Mouse (Mus musculus) left cerebral cortex, adult 2 months (tissue): ENCODE measurements around the gene 4930442H23Rik. TPM values are rescaled to one million over a fixed set of nuclear protein-coding genes. Genes with fewer than 3 reads are reported as not detected.
A peak's percentile ranks its signal among the peaks of the same experiment; 100 is the strongest.

ENCODE experiments used
- DNase-seq, 2 experiments: peaks; one replicate each; pipeline ENCODE4 v3.0.0; 2021 to 2022; ENCODE audit warnings: low spot score in 2 of 2, mixed read lengths in 1 of 2; ENCODE audit errors: extremely low spot score in 1 of 2
- H3K27ac ChIP-seq: fragments of 200-600 bp; 2 replicates; pipeline ENCODE4 v1.8.1; 2022
- H3K4me3 ChIP-seq: fragments of 200-600 bp; 2 replicates; pipeline ENCODE4 v1.8.1; 2022
- CTCF ChIP-seq: fragments of 200-600 bp; IDR thresholded peaks from 2 replicates; pipeline ENCODE4 v1.8.1; 2022; ENCODE audit warnings: antibody characterized with exemption, mild to moderate bottlenecking, moderate library complexity
- intact Hi-C: fragments of 180-260 bp; cut with DNase I; formaldehyde crosslinking; loops from one replicate; pipeline ENCODE4 v1.15.1; 2025
- total RNA-seq, 2 experiments: library from RNA; stranded (reverse); gene quantifications; 2 replicates each; pipeline ENCODE4 v1.2.3; 2021

Gene 4930442H23Rik
- total RNA-seq, 2 experiments from 2014 or later = not detected

DNA sequence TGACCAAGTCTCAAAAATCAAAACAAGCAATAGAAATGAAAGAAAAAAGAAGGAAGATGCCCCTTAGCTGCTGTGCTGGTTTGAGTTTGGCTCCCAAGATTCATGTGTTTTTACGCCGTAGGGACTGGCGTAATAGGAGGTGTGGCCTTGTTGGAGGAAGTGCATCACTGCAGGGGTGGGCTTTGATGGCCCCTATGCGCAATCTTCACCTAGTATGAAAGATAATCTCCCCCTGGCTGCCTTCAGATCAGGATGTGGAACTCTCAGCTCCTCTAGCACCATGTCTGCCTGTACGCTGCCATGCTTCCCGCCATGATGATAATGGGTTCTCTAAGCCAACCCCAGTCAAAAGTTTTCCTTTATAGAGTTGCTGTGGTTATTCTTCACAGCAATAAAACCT lies 32.6 kb upstream of the 4930442H23Rik start:
- no peak overlapping the region for H3K4me3 ChIP-seq
- DNase-seq = no peak
- TF ChIP-seq CTCF = no peak
- intact Hi-C loops = loop anchor here (2.0 kb wide), 1 partner anchor 17 kb away; no protein-coding TSS in a partner anchor
- no peak overlapping the region for H3K27ac ChIP-seq

DNA sequence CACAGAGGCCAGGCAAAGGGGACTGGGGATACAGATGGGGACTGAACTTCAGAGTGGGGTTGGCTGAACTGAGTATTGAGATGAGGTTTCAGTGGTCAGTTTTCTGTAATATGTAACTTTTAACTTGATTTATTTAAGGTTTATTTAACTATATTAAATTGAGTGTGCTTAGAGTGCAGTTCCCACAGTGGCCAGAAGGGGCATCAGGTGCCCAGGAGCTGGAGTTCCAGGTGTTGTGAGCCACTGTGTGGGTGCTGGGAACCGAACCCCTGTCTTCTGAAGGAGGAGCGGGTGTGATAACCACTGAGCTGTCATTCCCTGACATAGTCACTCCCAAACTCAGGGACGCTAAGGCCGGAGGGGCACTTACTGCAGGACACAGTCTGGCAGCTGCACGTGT lies 26.5 kb upstream of the 4930442H23Rik start:
- DNase-seq = no peak
- intact Hi-C loops = no loop called here
- Histone ChIP-seq H3K27ac (no peak overlapping the region), H3K4me3 (no peak overlapping the region)
- TF ChIP-seq CTCF = peak; percentile 52

GRCm38 (mm10) chr10:81204137-81204536 lies 20.5 kb upstream of the 4930442H23Rik start:
- no peak overlapping the region for H3K27ac ChIP-seq
- no peak for TF ChIP-seq CTCF
- intact Hi-C loops = no loop called here
- no peak for DNase-seq
- H3K4me3 ChIP-seq = no peak overlapping the region

GRCm38 (mm10) chr10:81202978-81203720 lies 19.5 kb upstream of the 4930442H23Rik start:
- TF ChIP-seq CTCF = no peak
- intact Hi-C loops = no loop called here
- DNase-seq = no peak
- no peak overlapping the region for H3K27ac ChIP-seq
- no peak overlapping the region for H3K4me3 ChIP-seq

GRCm38 (mm10) chr10:81201807-81202758 lies 18.4 kb upstream of the 4930442H23Rik start, which contains the start of gene Nmrk2:
Gene Nmrk2 (minus strand): TSS chr10:81202051.
- Histone ChIP-seq H3K4me3 (no peak within 1 kb of the TSS), H3K27ac (no peak within 1 kb of the TSS)
- no peak for TF ChIP-seq CTCF
- DNase-seq = no peak
- intact Hi-C loops = no loop called here

DNA sequence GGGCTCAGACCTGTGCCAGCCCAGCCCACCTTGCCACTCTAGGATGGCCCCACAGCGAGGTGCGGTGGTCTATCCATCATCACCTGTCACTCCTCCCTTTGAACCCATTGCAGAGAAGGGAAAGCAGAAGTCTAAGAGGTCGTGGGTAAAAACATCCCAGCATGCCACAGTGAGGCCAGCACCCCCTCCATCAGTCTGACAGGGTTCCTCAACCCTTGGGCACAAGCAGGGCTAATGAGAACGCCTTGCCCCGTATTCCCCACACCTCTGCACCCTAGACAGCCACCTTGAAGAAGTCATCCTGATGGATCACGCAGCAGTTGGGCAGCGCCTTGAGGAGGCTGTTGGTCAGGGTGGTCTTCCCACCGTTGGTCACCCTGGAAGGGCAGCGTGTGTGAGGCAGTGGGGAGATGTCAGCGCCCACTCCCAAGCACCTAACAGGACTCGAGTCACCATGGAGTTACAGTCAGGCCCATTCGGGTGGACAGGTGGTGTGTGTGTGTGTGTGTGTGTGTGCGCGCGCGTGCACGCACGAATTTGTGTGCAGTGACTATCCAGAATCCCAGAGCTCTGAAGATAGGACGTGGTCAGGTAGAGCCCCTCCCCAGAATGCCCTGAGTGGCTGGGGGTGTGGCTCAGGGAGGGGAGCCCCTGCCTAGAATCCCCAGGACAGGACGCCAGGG lies 17.1 kb upstream of the 4930442H23Rik start:
- intact Hi-C loops = no loop called here
- DNase-seq = no peak
- no peak overlapping the region for H3K4me3 ChIP-seq
- no peak for TF ChIP-seq CTCF
- no peak overlapping the region for H3K27ac ChIP-seq

- DNase-seq = no peak
- TF ChIP-seq CTCF = no peak
- intact Hi-C loops = no loop called here
Observed at GRCm38 (mm10) chr10:81200141-81200540, 16.5 kb upstream of the 4930442H23Rik start.

DNA sequence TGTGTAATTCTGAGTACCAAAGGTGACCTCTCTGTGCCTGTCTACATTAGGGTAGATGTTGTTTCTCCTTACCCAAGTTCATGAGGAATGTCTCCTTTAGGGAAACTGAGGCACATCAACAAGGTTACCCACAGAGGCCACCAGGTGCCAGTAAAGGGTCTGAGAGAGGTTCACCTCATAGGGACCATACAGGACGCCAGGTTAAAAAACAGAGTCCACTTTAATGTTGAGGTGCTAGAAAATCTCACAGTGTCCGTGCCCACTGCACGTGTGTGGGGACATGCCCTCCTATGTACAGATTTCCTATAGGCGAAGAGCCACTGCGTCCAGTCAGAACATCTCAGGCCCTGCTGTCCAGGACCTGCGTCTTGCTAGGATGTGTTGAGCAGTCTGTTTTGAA lies 15.3 kb upstream of the 4930442H23Rik start:
- TF ChIP-seq CTCF = no peak
- no peak for DNase-seq
- no peak overlapping the region for H3K27ac ChIP-seq
- intact Hi-C loops = loop anchor here (2.0 to 5.0 kb wide), 4 partner anchors 18 to 253 kb away; partner anchors contain the start of gene Hmg20b
- no peak overlapping the region for H3K4me3 ChIP-seq

More at GRCm38 (mm10) chr10:81200141-81200540, 16.5 kb upstream of the 4930442H23Rik start:
- Histone ChIP-seq H3K4me3 (no peak overlapping the region), H3K27ac (no peak overlapping the region)

GRCm38 (mm10) chr10:81198230-81198629 lies 14.6 kb upstream of the 4930442H23Rik start:
- intact Hi-C loops = loop anchor here (2.0 to 5.0 kb wide), 4 partner anchors 19 to 254 kb away; partner anchors contain the start of gene Hmg20b
- peak; percentile 63 to 70 for DNase-seq
- H3K4me3 ChIP-seq = no peak overlapping the region
- H3K27ac ChIP-seq = no peak overlapping the region
- peak; percentile 85 for TF ChIP-seq CTCF

DNA sequence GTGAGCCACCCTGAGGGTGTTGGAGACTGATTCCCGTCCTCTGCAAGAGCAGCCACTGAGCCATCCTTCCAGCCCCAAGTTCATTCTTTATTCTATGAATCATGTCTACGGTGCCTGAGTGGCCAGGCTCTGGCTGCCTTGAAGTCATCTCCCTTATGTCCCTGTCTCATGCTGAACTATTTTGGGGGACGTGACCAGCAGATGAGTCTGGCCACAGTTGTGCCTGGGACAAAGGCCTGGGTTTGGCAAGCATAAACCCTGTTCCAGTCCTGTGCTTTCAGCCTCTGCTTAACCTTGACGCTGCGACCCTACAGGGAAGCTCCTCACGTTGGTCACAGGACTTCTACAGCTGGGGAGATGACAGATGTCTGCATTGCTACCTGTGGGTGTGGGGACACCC lies 13.7 kb upstream of the 4930442H23Rik start:
- TF ChIP-seq CTCF = no peak
- intact Hi-C loops = loop anchor here (5.0 kb wide), 3 partner anchors 90 to 255 kb away; partner anchors contain the start of gene Hmg20b

GRCm38 (mm10) chr10:81196470-81197065 lies 12.9 kb upstream of the 4930442H23Rik start:
- TF ChIP-seq CTCF = no peak
- Histone ChIP-seq H3K27ac (no peak overlapping the region), H3K4me3 (no peak overlapping the region)
- intact Hi-C loops = loop anchor here (5.0 kb wide), 3 partner anchors 91 to 256 kb away; partner anchors contain the start of gene Hmg20b
- DNase-seq = no peak

More for the DNA sequence above, 13.7 kb upstream of the 4930442H23Rik start:
- Histone ChIP-seq H3K4me3 (no peak overlapping the region), H3K27ac (no peak overlapping the region)
- no peak for DNase-seq
